8 mouse cellular contexts compared by ENCODE assay signal in genomic region chr14:76610429-76611378, GRCm38 (mm10). TPM values are rescaled to one million over a fixed set of nuclear protein-coding genes. Genes with fewer than 3 reads are reported as not detected.
DNase-seq lines count a peak whose midpoint lies in the region; ATAC-seq and TF ChIP-seq lines count a peak whose summit lies in the region.

No protein-coding gene starts in this region.

- no peak overlapping the region for H3K9ac ChIP-seq in embryonic facial prominence, embryonic 14.5 days (ENCODE audit: low read depth, low read length)
- H3K9ac ChIP-seq in kidney, embryonic 14.5 days (ENCODE audit: low read depth, low read length) = no peak overlapping the region

- no peaks in the 10 kb centered on the region for H3K9me3 ChIP-seq in embryonic facial prominence, embryonic 14.5 days (ENCODE audit: control insufficient read depth, low read length)
- H3K9me3 ChIP-seq in embryonic facial prominence, embryonic 10.5 days = no peaks in the 10 kb centered on the region
- no peaks in the 10 kb centered on the region for H3K9me3 ChIP-seq in kidney, embryonic 14.5 days (ENCODE audit: control insufficient read depth, low read length)

- no peak overlapping the region for H3K27ac ChIP-seq in embryonic facial prominence, embryonic 14.5 days (replicated peaks; ENCODE audit: low read depth, low read length)
- no peak overlapping the region; the same call in 1 of the 2 replicates for H3K27ac ChIP-seq in embryonic facial prominence, embryonic 10.5 days (replicated peaks)
- no peak overlapping the region for H3K27ac ChIP-seq in bone marrow macrophage, adult 2 months (ENCODE audit: insufficient read depth, low read depth, low read length)
- peak overlapping the region; percentile 13; the same call in 1 of the 2 replicates for H3K27ac ChIP-seq in kidney, embryonic 14.5 days (ENCODE audit: low read depth, low read length)
- H3K27ac ChIP-seq in thymus, adult 2 months (ENCODE audit: control insufficient read depth, insufficient read depth, low read length) = no peak overlapping the region

- no peak overlapping the region for H3K4me3 ChIP-seq in embryonic facial prominence, embryonic 14.5 days (ENCODE audit: low read depth, low read length)
- H3K4me3 ChIP-seq in embryonic facial prominence, embryonic 10.5 days = no peak overlapping the region
- H3K4me3 ChIP-seq in bone marrow macrophage, adult 2 months (ENCODE audit: insufficient read depth, low read length) = peak overlapping the region; percentile 23
- no peak overlapping the region for H3K4me3 ChIP-seq in kidney, embryonic 14.5 days (ENCODE audit: low read length)
- H3K4me3 ChIP-seq in thymus, adult 2 months (ENCODE audit: control insufficient read depth, insufficient read depth, low read length) = no peak overlapping the region

- no peak for DNase-seq in embryonic facial prominence, embryonic 14.5 days (ENCODE audit: low spot score)
- DNase-seq in embryonic facial prominence, embryonic 10.5 days (ENCODE audit: low spot score) = no peak
- no peak for DNase-seq in spleen, adult 18-20 months
- DNase-seq in thymus, adult 2 months = no peak

- 39% methylated on average over 11 of the region's 11 CpGs for WGBS in embryonic facial prominence, embryonic 14.5 days
- 58% methylated on average over 11 of the region's 11 CpGs for WGBS in embryonic facial prominence, embryonic 10.5 days
- WGBS in kidney, embryonic 14.5 days = 44% methylated on average over 11 of the region's 11 CpGs
- 27% methylated on average over 11 of the region's 11 CpGs for whole genome bisulfite sequencing in thymus, adult 2 months

- H3K4me2 ChIP-seq in embryonic facial prominence, embryonic 14.5 days (ENCODE audit: low read depth, low read length) = no peak overlapping the region
- H3K4me2 ChIP-seq in kidney, embryonic 14.5 days (replicated peaks; ENCODE audit: low read depth, low read length) = no peak overlapping the region

- H3K4me1 ChIP-seq in embryonic facial prominence, embryonic 14.5 days (ENCODE audit: control insufficient read depth, insufficient read depth, low read length) = peaks cover 15% of the 10 kb centered on the region
- H3K4me1 ChIP-seq in embryonic facial prominence, embryonic 10.5 days = peaks cover 17% of the 10 kb centered on the region
- peaks cover 11% of the 10 kb centered on the region for H3K4me1 ChIP-seq in bone marrow macrophage, adult 2 months (ENCODE audit: control insufficient read depth, insufficient read depth, low read length)
- H3K4me1 ChIP-seq in kidney, embryonic 14.5 days (ENCODE audit: control insufficient read depth, insufficient read depth, low read length) = peaks cover 13% of the 10 kb centered on the region
- H3K4me1 ChIP-seq in thymus, adult 2 months (replicated peaks; ENCODE audit: control insufficient read depth, insufficient read depth, low read length) = no peaks in the 10 kb centered on the region; the same call in 1 of the 2 replicates

- ATAC-seq in embryonic facial prominence, embryonic 14.5 days (ENCODE audit: low read depth) = peak; percentile 47; the same call in 1 of the 2 replicates
- peak; percentile 77 for ATAC-seq in frontal cortex, adult (ENCODE audit: low TSS enrichment)
- peak; percentile 55; the same call in 1 of the 2 replicates for ATAC-seq in kidney, embryonic 14.5 days (ENCODE audit: low FRiP score, low TSS enrichment)
- ATAC-seq in megakaryocyte, adult 5-6 weeks (ENCODE audit: poor library complexity, severe bottlenecking) = peak; percentile 87

- no peak for TF ChIP-seq CTCF in bone marrow macrophage, adult 2 months (IDR thresholded peaks at IDR 0.05; ENCODE audit: low read depth, low read length)
- no peak for TF ChIP-seq CTCF in thymus, adult 2 months (IDR thresholded peaks at IDR 0.05; ENCODE audit: borderline replicate concordance, control insufficient read depth, extremely low read depth, insufficient read depth, low read length, poor library complexity)

- H3K27me3 ChIP-seq in embryonic facial prominence, embryonic 14.5 days (replicated peaks; ENCODE audit: control insufficient read depth, insufficient read depth, low read length) = no peaks in the 10 kb centered on the region
- 0 out of 2 replicates have a peak, but pooled peaks cover 5% of the 10 kb centered on the region for H3K27me3 ChIP-seq in embryonic facial prominence, embryonic 10.5 days (replicated peaks; ENCODE audit: low read depth, poor library complexity, severe bottlenecking)
- H3K27me3 ChIP-seq in kidney, embryonic 14.5 days (ENCODE audit: control insufficient read depth, insufficient read depth, low read length) = no peaks in the 10 kb centered on the region
- no peaks in the 10 kb centered on the region for H3K27me3 ChIP-seq in thymus, adult 2 months (ENCODE audit: control insufficient read depth, insufficient read depth, low read length)

- H3K36me3 ChIP-seq in embryonic facial prominence, embryonic 14.5 days (ENCODE audit: control insufficient read depth, insufficient read depth, low read length) = no peaks in the 10 kb centered on the region
- H3K36me3 ChIP-seq in embryonic facial prominence, embryonic 10.5 days (replicated peaks) = no peaks in the 10 kb centered on the region
- H3K36me3 ChIP-seq in kidney, embryonic 14.5 days (ENCODE audit: control insufficient read depth, insufficient read depth, low read length) = no peaks in the 10 kb centered on the region
- H3K36me3 ChIP-seq in thymus, adult 2 months (ENCODE audit: control insufficient read depth, insufficient read depth, low read length) = no peaks in the 10 kb centered on the region

- TF ChIP-seq POLR2A in bone marrow macrophage, adult 2 months (IDR thresholded peaks at IDR 0.05; ENCODE audit: borderline replicate concordance, low read depth, low read length) = no peak
- no peak for TF ChIP-seq POLR2A in thymus, adult 2 months (IDR thresholded peaks at IDR 0.05; ENCODE audit: control insufficient read depth, extremely low read depth, insufficient read depth, low read length, poor library complexity)

RNA-seq across cellular contexts. Expression of gene Serp2, which starts 54.0 kb away (rescaled TPM):
- 12.5 and 13.1 TPM in 2 replicates for polyA plus RNA-seq in embryonic facial prominence, embryonic 14.5 days (2014; fragmentation: Nextera tagmentation; extraction: Ambion mirVana)
- polyA plus RNA-seq in embryonic facial prominence, embryonic 10.5 days (2016; fragmentation: Nextera tagmentation; extraction: Ambion mirVana) = 18.9 and 21.6 TPM in 2 replicates
- polyA plus RNA-seq in bone marrow macrophage, adult 2 months (2012; ENCODE audit: insufficient read depth, insufficient read length, missing spikeins) = not detected in 2 replicates
- polyA plus RNA-seq in kidney, embryonic 14.5 days (2014; fragmentation: Nextera tagmentation; extraction: Ambion mirVana) = 15.2 and 16.2 TPM in 2 replicates
- total RNA-seq in megakaryocyte, adult 5-6 weeks (2015) = not detected in 2 replicates
- total RNA-seq in megakaryocyte, adult 5-6 weeks (2017) = not detected in 2 replicates
- polyA plus RNA-seq in thymus, adult 2 months (2012; rRNA removed) = 3.7 and 6.2 TPM in 2 replicates
